Comparison of ENCODE assay signal across 16 mouse cellular contexts in genomic region chr4:89478646-89479237, GRCm38 (mm10).
DNase-seq lines count a peak whose midpoint lies in the region; ATAC-seq and TF ChIP-seq lines count a peak whose summit lies in the region.
"Had no signal": no experiment of that assay in that cellular context is flagged by ENCODE, and none has a peak within 500 bp of the region (broad histone marks: within the 10 kb centered on the region; RNA-seq: fewer than 3 reads in every experiment).

No protein-coding gene starts in this region.

- no peak overlapping the region for H3K4me2 ChIP-seq in limb, embryonic 11.5 days (ENCODE audit: low read depth, severe bottlenecking)
- H3K4me2 ChIP-seq in stomach, postnatal 0 days (replicated peaks; ENCODE audit: low read depth) = no peak overlapping the region
- H3K4me2 ChIP-seq: liver, embryonic 11.5 days; neural tube, embryonic 15.5 days had no signal

- H3K4me1 ChIP-seq in limb, embryonic 11.5 days (ENCODE audit: control insufficient read depth, insufficient read depth, low read length) = no peaks in the 10 kb centered on the region
- peaks cover 9% of the 10 kb centered on the region for H3K4me1 ChIP-seq in limb, embryonic 10.5 days
- peaks cover 3% of the 10 kb centered on the region; the same call in 1 of the 2 replicates for H3K4me1 ChIP-seq in stomach, postnatal 0 days (replicated peaks; ENCODE audit: control insufficient read depth, insufficient read depth)
- H3K4me1 ChIP-seq: forebrain, embryonic 10.5 days; neural tube, embryonic 15.5 days had no signal

- H3K9me3 ChIP-seq in limb, embryonic 11.5 days (ENCODE audit: control insufficient read depth, low read length) = no peaks in the 10 kb centered on the region
- no peaks in the 10 kb centered on the region for H3K9me3 ChIP-seq in limb, embryonic 10.5 days (replicated peaks)
- no peaks in the 10 kb centered on the region for H3K9me3 ChIP-seq in stomach, postnatal 0 days (ENCODE audit: control insufficient read depth, low read length)
- H3K9me3 ChIP-seq: forebrain, embryonic 10.5 days; neural tube, embryonic 15.5 days had no signal

- H3K27ac ChIP-seq in limb, embryonic 11.5 days (replicated peaks; ENCODE audit: low read depth, low read length) = no peak overlapping the region
- H3K27ac ChIP-seq in limb, embryonic 10.5 days = no peak overlapping the region
- H3K27ac ChIP-seq in stomach, postnatal 0 days (replicated peaks) = no peak overlapping the region
- H3K27ac ChIP-seq: forebrain, embryonic 10.5 days; hindbrain, postnatal 0 days; neural tube, embryonic 15.5 days had no signal

- TF ChIP-seq CTCF in stomach, postnatal 0 days (IDR thresholded peaks at IDR 0.05; ENCODE audit: low read depth) = no peak

- 67% methylated on average over 12 of the region's 12 CpGs for WGBS in limb, embryonic 11.5 days
- 81% methylated on average over 12 of the region's 12 CpGs for WGBS in limb, embryonic 10.5 days
- 73% methylated on average over 12 of the region's 12 CpGs for WGBS in stomach, postnatal 0 days

- H3K36me3 ChIP-seq in limb, embryonic 11.5 days (ENCODE audit: control insufficient read depth, insufficient read depth, low read length) = no peaks in the 10 kb centered on the region
- no peaks in the 10 kb centered on the region for H3K36me3 ChIP-seq in limb, embryonic 10.5 days
- H3K36me3 ChIP-seq in stomach, postnatal 0 days (ENCODE audit: control insufficient read depth, insufficient read depth, low read length) = no peaks in the 10 kb centered on the region
- H3K36me3 ChIP-seq: forebrain, embryonic 10.5 days; neural tube, embryonic 15.5 days had no signal

- no peak overlapping the region for H3K4me3 ChIP-seq in limb, embryonic 11.5 days (ENCODE audit: low read depth, low read length)
- H3K4me3 ChIP-seq in limb, embryonic 10.5 days = no peak overlapping the region
- H3K4me3 ChIP-seq in stomach, postnatal 0 days (ENCODE audit: low read depth, low read length) = no peak overlapping the region
- H3K4me3 ChIP-seq: forebrain, embryonic 10.5 days; neural tube, embryonic 15.5 days had no signal

- DNase-seq in adrenal gland, adult 2 months = peak; percentile 8
- DNase-seq in adrenal gland, adult 8-10 months = no peak
- no peak for DNase-seq in limb, embryonic 11.5 days (ENCODE audit: low spot score)
- DNase-seq in limb, embryonic 10.5 days (ENCODE audit: low spot score) = no peak
- DNase-seq in fibroblast of lung, adult 2 months (ENCODE audit: low read depth) = peak; percentile 95
- DNase-seq in stomach, postnatal 0 days (ENCODE audit: low spot score) = no peak
- no peak for DNase-seq in cerebellum, postnatal 4 days (ENCODE audit: low spot score in 2 of 2)
- no peak for DNase-seq in left cerebral cortex, postnatal 10 days (ENCODE audit: extremely low spot score in 1 of 2, low spot score in 2 of 2)
- DNase-seq: cerebellum, adult 9-10 months; gastrocnemius, postnatal 25 days; lung, postnatal 14 days; right cerebral cortex, postnatal 25 days had no signal

- peak; percentile 61; the same call in 1 of the 2 replicates for ATAC-seq in limb, embryonic 11.5 days (ENCODE audit: insufficient number of reproducible peaks, low FRiP score, low TSS enrichment, low read depth)
- peak; percentile 45; the same call in 1 of the 2 replicates for ATAC-seq in stomach, postnatal 0 days (ENCODE audit: low FRiP score, low TSS enrichment)
- ATAC-seq: hindbrain, postnatal 0 days had no signal

- no peak overlapping the region for H3K9ac ChIP-seq in limb, embryonic 11.5 days (ENCODE audit: low read length)
- H3K9ac ChIP-seq in stomach, postnatal 0 days (ENCODE audit: low read length) = no peak overlapping the region
- H3K9ac ChIP-seq: neural tube, embryonic 15.5 days had no signal

- intact Hi-C loops in left cerebral cortex, postnatal 10 days (cut with DNase I) = no loop called here

- no peak for TF ChIP-seq EP300 in stomach, postnatal 0 days (optimal IDR thresholded peaks at IDR 0.05)

- no peaks in the 10 kb centered on the region for H3K27me3 ChIP-seq in limb, embryonic 11.5 days (ENCODE audit: control insufficient read depth, insufficient read depth, low read length)
- H3K27me3 ChIP-seq in limb, embryonic 10.5 days (ENCODE audit: low read depth, poor library complexity, severe bottlenecking) = no peaks in the 10 kb centered on the region
- no peaks in the 10 kb centered on the region for H3K27me3 ChIP-seq in stomach, postnatal 0 days (ENCODE audit: control insufficient read depth, insufficient read depth, low read length)
- H3K27me3 ChIP-seq: neural tube, embryonic 15.5 days had no signal

Comparison
In these comparisons a context has a peak if more than half of its experiments do, and no peak if none do; other contexts are left out.
1. DNase-seq: peak in adrenal gland, adult 2 months (single experiment) and fibroblast of lung, adult 2 months (single experiment); none in adrenal gland, adult 8-10 months (single experiment), limb, embryonic 11.5 days (single experiment), limb, embryonic 10.5 days (single experiment), stomach, postnatal 0 days (single experiment), cerebellum, postnatal 4 days (0 of 2) and left cerebral cortex, postnatal 10 days (0 of 2).